Mouse (Mus musculus): ENCODE measurements around the gene Zfp62. TPM values are rescaled to one million over a fixed set of nuclear protein-coding genes. Genes with fewer than 3 reads are reported as not detected.

The Zfp62 gene
- polyA plus RNA-seq, 1 experiment from 2014 or later: 51.1 TPM

Other genes starting within 250 kb of the Zfp62 start
- not detected in 2 replicates for gene Olfr56, start 224.4 kb upstream of the Zfp62 start, polyA plus RNA-seq (2014; fragmentation: Nextera tagmentation; extraction: Ambion mirVana)
- gene 9930111J21Rik1, start 223.9 kb upstream of the Zfp62 start, polyA plus RNA-seq (2014; fragmentation: Nextera tagmentation; extraction: Ambion mirVana): 0.20 and 0.53 TPM in 2 replicates
- gene Gm12185, start 211.1 kb upstream of the Zfp62 start, polyA plus RNA-seq (2014; fragmentation: Nextera tagmentation; extraction: Ambion mirVana): not detected in 2 replicates
- 0.15 TPM in 1 of 2 replicates, not detected in the other for gene Tgtp1, start 209.1 kb upstream of the Zfp62 start, polyA plus RNA-seq (2014; fragmentation: Nextera tagmentation; extraction: Ambion mirVana)
- gene 9930111J21Rik2, start 152.1 kb upstream of the Zfp62 start, polyA plus RNA-seq (2014; fragmentation: Nextera tagmentation; extraction: Ambion mirVana): 0.29 and 0.39 TPM in 2 replicates
- gene Tgtp2, start 139.1 kb upstream of the Zfp62 start, polyA plus RNA-seq (2014; fragmentation: Nextera tagmentation; extraction: Ambion mirVana): 0.20 TPM in 1 of 2 replicates, not detected in the other
- gene Ifi47, start 126.7 kb upstream of the Zfp62 start, polyA plus RNA-seq (2014; fragmentation: Nextera tagmentation; extraction: Ambion mirVana): 1.7 and 2.0 TPM in 2 replicates
- not detected in 2 replicates for gene Olfr1396, start 88.4 kb upstream of the Zfp62 start, polyA plus RNA-seq (2014; fragmentation: Nextera tagmentation; extraction: Ambion mirVana)
- not detected in 2 replicates for gene Olfr1395, start 61.0 kb upstream of the Zfp62 start, polyA plus RNA-seq (2014; fragmentation: Nextera tagmentation; extraction: Ambion mirVana)
- gene Olfr1394, start 48.9 kb upstream of the Zfp62 start, polyA plus RNA-seq (2014; fragmentation: Nextera tagmentation; extraction: Ambion mirVana): not detected in 2 replicates
- 1.6 and 3.1 TPM in 2 replicates for gene Btnl9, start 16.1 kb upstream of the Zfp62 start, polyA plus RNA-seq (2014; fragmentation: Nextera tagmentation; extraction: Ambion mirVana)
- 43.8 and 55.3 TPM in 2 replicates for gene Mgat1, start 40.9 kb downstream of the Zfp62 start, polyA plus RNA-seq (2014; fragmentation: Nextera tagmentation; extraction: Ambion mirVana)
- gene Olfr1393, start 75.0 kb downstream of the Zfp62 start, polyA plus RNA-seq (2014; fragmentation: Nextera tagmentation; extraction: Ambion mirVana): not detected in 2 replicates
- gene Olfr1392, start 82.0 kb downstream of the Zfp62 start, polyA plus RNA-seq (2014; fragmentation: Nextera tagmentation; extraction: Ambion mirVana): not detected in 2 replicates
- gene Olfr10, start 101.4 kb downstream of the Zfp62 start, polyA plus RNA-seq (2014; fragmentation: Nextera tagmentation; extraction: Ambion mirVana): not detected in 2 replicates
- not detected in 2 replicates for gene Olfr1391, start 119.5 kb downstream of the Zfp62 start, polyA plus RNA-seq (2014; fragmentation: Nextera tagmentation; extraction: Ambion mirVana)
- not detected in 2 replicates for gene Olfr1390, start 131.9 kb downstream of the Zfp62 start, polyA plus RNA-seq (2014; fragmentation: Nextera tagmentation; extraction: Ambion mirVana)
- not detected in 2 replicates for gene Olfr1389, start 219.8 kb downstream of the Zfp62 start, polyA plus RNA-seq (2014; fragmentation: Nextera tagmentation; extraction: Ambion mirVana)
- gene Olfr1388, start 233.3 kb downstream of the Zfp62 start, polyA plus RNA-seq (2014; fragmentation: Nextera tagmentation; extraction: Ambion mirVana): 0.11 TPM in 2 replicates